Mouse (Mus musculus) adrenal gland, adult 18-20 months (tissue): ENCODE measurements at regions not wholly inside any gene's neighbourhood (a gene's known extent, or its start where the extent isn't known, plus 50 kb on each side); places are given as distances from the start of the nearest gene placed in this dataset.

Experiments
- DNase-seq, 2 experiments: peaks; one replicate each; pipeline ENCODE4 v3.0.0; 2021 to 2022; ENCODE audit warnings: low spot score in 2 of 2

- DNase-seq: no peak
Observed at GRCm38 (mm10) chr15:51390383-51390782, 2494.3 kb upstream of the Gm7489 start.

- DNase-seq: no peak
Observed at GRCm38 (mm10) chr15:51391352-51391751, 2493.4 kb upstream of the Gm7489 start.

GRCm38 (mm10) chr15:51392449-51393405 is 2492.0 kb upstream of the Gm7489 start:
- DNase-seq: no peak

GRCm38 (mm10) chr15:51395961-51396360 is 2488.7 kb upstream of the Gm7489 start:
- DNase-seq: no peak

GRCm38 (mm10) chr15:51403581-51403980 is 2481.1 kb upstream of the Gm7489 start:
- no peak for DNase-seq

- no peak for DNase-seq
Observed at GRCm38 (mm10) chr15:51409791-51410308, 2474.9 kb upstream of the Gm7489 start.

- no peak for DNase-seq
Observed at GRCm38 (mm10) chr15:51411966-51412365, 2472.7 kb upstream of the Gm7489 start.

- DNase-seq: no peak
Observed at GRCm38 (mm10) chr15:51442606-51443005, 2442.1 kb upstream of the Gm7489 start.

GRCm38 (mm10) chr15:51469895-51470294 is 2414.8 kb upstream of the Gm7489 start:
- DNase-seq: no peak

GRCm38 (mm10) chr15:51471143-51471542 is 2413.6 kb upstream of the Gm7489 start:
- DNase-seq: no peak

GRCm38 (mm10) chr15:51472049-51472448 is 2412.7 kb upstream of the Gm7489 start:
- no peak for DNase-seq

GRCm38 (mm10) chr15:51481856-51482255 is 2402.8 kb upstream of the Gm7489 start:
- DNase-seq: no peak

GRCm38 (mm10) chr15:51484207-51484606 is 2400.5 kb upstream of the Gm7489 start:
- no peak for DNase-seq

- no peak for DNase-seq
Observed at GRCm38 (mm10) chr15:51485554-51485953, 2399.2 kb upstream of the Gm7489 start.

- no peak for DNase-seq
Observed at GRCm38 (mm10) chr15:51502058-51502741, 2382.5 kb upstream of the Gm7489 start.

- no peak for DNase-seq
Observed at GRCm38 (mm10) chr15:51502742-51503270, 2381.9 kb upstream of the Gm7489 start.

GRCm38 (mm10) chr15:51503341-51503740 is 2381.4 kb upstream of the Gm7489 start:
- DNase-seq: no peak

- DNase-seq: no peak
Observed at GRCm38 (mm10) chr15:51504016-51504760, 2380.5 kb upstream of the Gm7489 start.

- no peak for DNase-seq
Observed at GRCm38 (mm10) chr15:51504789-51505188, 2379.9 kb upstream of the Gm7489 start.

- DNase-seq: no peak
Observed at GRCm38 (mm10) chr15:51507126-51507525, 2377.6 kb upstream of the Gm7489 start.

GRCm38 (mm10) chr15:51511319-51511718 is 2373.4 kb upstream of the Gm7489 start:
- DNase-seq: no peak
